Mouse (Mus musculus) cortical plate, adult 2 months (tissue): ENCODE measurements at regions not wholly inside any gene's neighbourhood (a gene's known extent, or its start where the extent isn't known, plus 50 kb on each side); places are given as distances from the start of the nearest gene placed in this dataset.

Experiments
- CTCF ChIP-seq: fragments of 200-500 bp; IDR thresholded peaks from 2 replicates; pipeline ENCODE4 v1.5.1; 2011; ENCODE audit warnings: mild to moderate bottlenecking, control low read depth, low read length; ENCODE audit not compliant: insufficient read depth; ENCODE audit errors: extremely low read depth
- POLR2A ChIP-seq: fragments of 200-500 bp; IDR thresholded peaks from 2 replicates; pipeline ENCODE4 v1.6.1; 2011; ENCODE audit warnings: mild to moderate bottlenecking, low read length, control low read depth; ENCODE audit not compliant: insufficient read depth; ENCODE audit errors: extremely low read depth

DNA sequence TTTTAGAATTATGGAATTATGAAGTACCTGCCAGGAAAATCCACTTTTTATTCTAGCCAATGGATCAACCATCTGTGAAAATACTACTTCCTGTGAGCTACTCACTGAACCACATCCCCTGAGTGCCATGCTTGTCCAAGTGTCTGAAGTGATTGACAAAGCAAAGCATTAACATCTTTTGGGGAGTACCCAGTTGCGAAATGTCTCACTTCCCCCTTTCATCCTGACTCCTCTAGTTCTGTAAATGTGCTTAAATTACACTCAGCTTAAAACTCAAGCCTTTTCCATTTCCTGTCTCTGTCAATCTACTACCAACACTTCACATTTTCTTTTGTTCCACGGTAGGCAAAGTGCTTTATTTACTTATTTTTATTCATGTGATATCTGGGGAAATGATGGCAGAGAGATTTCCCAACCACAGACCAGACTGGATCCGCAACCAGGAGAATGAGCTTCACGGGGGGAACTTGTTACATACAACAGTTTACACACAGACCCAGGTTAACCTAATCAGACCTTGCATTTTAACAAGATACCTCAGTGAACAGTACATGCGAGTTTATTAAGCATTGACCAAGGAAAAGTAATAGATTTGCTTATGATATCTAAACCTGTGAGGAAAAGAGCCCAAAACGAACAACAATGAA is 726.1 kb upstream of the Cited2 start:
- TF ChIP-seq CTCF (no peak), POLR2A (no peak)
